Mouse (Mus musculus) liver, embryonic 16.5 days (tissue): ENCODE data around the gene Ngef. TPM values are rescaled to one million over a fixed set of nuclear protein-coding genes. Genes with fewer than 3 reads are reported as not detected.

Experiments
- ATAC-seq: fragments of 200-750 bp; cut with Nextera tagmentation; 2 replicates; pipeline ENCODE4 v1.8.0; 2017; ENCODE audit warnings: low read depth, mild to moderate bottlenecking, moderate number of reproducible peaks, moderate library complexity
- H3K27ac ChIP-seq: fragments of 300-500 bp; sonication (generic); 2 replicates; pipeline ENCODE4 v1.5.1; 2014; ENCODE audit warnings: mild to moderate bottlenecking, low read length
- H3K27me3 ChIP-seq: fragments of 300-500 bp; sonication (generic); 2 replicates; pipeline ENCODE4 v1.6.1; 2014; ENCODE audit warnings: low read depth, low read length, mixed read lengths; ENCODE audit not compliant: control insufficient read depth, insufficient read depth
- H3K36me3 ChIP-seq: fragments of 300-500 bp; sonication (generic); 2 replicates; pipeline ENCODE4 v1.6.1; 2014; ENCODE audit warnings: mild to moderate bottlenecking; ENCODE audit not compliant: control insufficient read depth, insufficient read depth
- H3K4me1 ChIP-seq: fragments of 300-500 bp; sonication (generic); 2 replicates; pipeline ENCODE4 v1.6.1; 2014; ENCODE audit warnings: low read depth, low read length, mixed read lengths; ENCODE audit not compliant: control insufficient read depth
- H3K4me2 ChIP-seq: fragments of 300-500 bp; sonication (generic); 2 replicates; pipeline ENCODE4 v1.6.1; 2014; ENCODE audit warnings: low read depth, low read length, mixed read lengths
- H3K4me3 ChIP-seq: fragments of 300-500 bp; sonication (generic); 2 replicates; pipeline ENCODE4 v1.5.1; 2014; ENCODE audit warnings: low read depth, mild to moderate bottlenecking, low read length
- H3K9ac ChIP-seq: fragments of 300-500 bp; sonication (generic); 2 replicates; pipeline ENCODE4 v1.6.1; 2014; ENCODE audit warnings: low read depth, low read length
- H3K9me3 ChIP-seq: fragments of 300-500 bp; sonication (generic); replicated peaks from 2 replicates; pipeline ENCODE4 v1.6.1; 2016; ENCODE audit warnings: low read length; ENCODE audit not compliant: control insufficient read depth
- WGBS: fragments of 180-500 bp; shearing (Covaris S2); extraction: QIAGEN DNeasy Blood & Tissue Kit; methylation state at CpG from one replicate; pipeline ENCODE4 v1.1.7; 2014; ENCODE audit not compliant: insufficient replicate concordance; 5-methylcytosine and 5-hydroxymethylcytosine counted together
- polyA plus RNA-seq: library from polyadenylated mRNA; unstranded; fragments of >200 nt; fragmentation: Nextera tagmentation; extraction: Ambion mirVana; gene quantifications from 2 replicates; pipeline ENCODE4 v1.2.1, GENCODE M21; 2015

Ngef gene
- 8.6 and 10.3 TPM in 2 replicates for polyA plus RNA-seq

GRCm38 (mm10) chr1:87573800-87574215 lies at the start of gene Ngef:
TSS of gene Ngef (minus strand) at chr1:87573870.
- Histone ChIP-seq H3K36me3 (no peaks in the 10 kb centered on the region), H3K27ac (peak within 1 kb of the TSS; percentile 83), H3K9me3 (no peaks in the 10 kb centered on the region), H3K4me3 (peak within 1 kb of the TSS; percentile 48), H3K27me3 (no peaks in the 10 kb centered on the region), H3K4me2 (peak within 1 kb of the TSS; percentile 24), H3K4me1 (no peaks in the 10 kb centered on the region), H3K9ac (peak within 1 kb of the TSS; percentile 29; the same call in 1 of the 2 replicates)
- ATAC-seq, result peak; percentile 96
- WGBS, result 51% methylated on average over 6 of the region's 6 CpGs

- 25% methylated on average over 3 of the region's 3 CpGs for WGBS
- Histone ChIP-seq H3K4me1 (peaks cover 62% of the 10 kb centered on the region), H3K4me2 (peak overlapping the region; percentile 68), H3K9me3 (no peaks in the 10 kb centered on the region), H3K27me3 (no peaks in the 10 kb centered on the region), H3K9ac (peak overlapping the region; percentile 26; the same call in 1 of the 2 replicates), H3K4me3 (peak overlapping the region; percentile 61), H3K36me3 (no peaks in the 10 kb centered on the region), H3K27ac (peak overlapping the region; percentile 85)
- no peak; the same call in 1 of the 2 replicates for ATAC-seq
Measured at GRCm38 (mm10) chr1:87621858-87622279, 48.2 kb upstream of the Ngef start.

GRCm38 (mm10) chr1:87621146-87621857 lies 47.6 kb upstream of the Ngef start:
- Histone ChIP-seq H3K9ac (peak overlapping the region; percentile 73), H3K27ac (peak overlapping the region; percentile 85)
- ATAC-seq, result no peak

GRCm38 (mm10) chr1:87620693-87621092 lies 47.0 kb upstream of the Ngef start:
- ATAC-seq, result peak; percentile 8; the same call in 1 of the 2 replicates
- H3K9ac ChIP-seq, result peak overlapping the region; percentile 73
- H3K36me3 ChIP-seq, result no peaks in the 10 kb centered on the region
- H3K4me3 ChIP-seq, result peak overlapping the region; percentile 61
- no peaks in the 10 kb centered on the region for H3K9me3 ChIP-seq
- peak overlapping the region; percentile 85 for H3K27ac ChIP-seq
- WGBS, result 20% methylated on average over 6 of the region's 6 CpGs
- H3K4me1 ChIP-seq, result peaks cover 51% of the 10 kb centered on the region
- H3K27me3 ChIP-seq, result no peaks in the 10 kb centered on the region
- peak overlapping the region; percentile 68 for H3K4me2 ChIP-seq

More at GRCm38 (mm10) chr1:87621146-87621857, 47.6 kb upstream of the Ngef start:
- Histone ChIP-seq H3K36me3 (no peaks in the 10 kb centered on the region), H3K4me1 (peaks cover 56% of the 10 kb centered on the region), H3K9me3 (no peaks in the 10 kb centered on the region), H3K27me3 (no peaks in the 10 kb centered on the region), H3K4me3 (peak overlapping the region; percentile 61), H3K4me2 (peak overlapping the region; percentile 68)
- WGBS, result 21% methylated on average over 9 of the region's 9 CpGs

- WGBS, result 18% methylated on average over 12 of the region's 12 CpGs
- peak within 1 kb of the TSS; percentile 85 for H3K27ac ChIP-seq
- no peaks in the 10 kb centered on the region for H3K36me3 ChIP-seq
- peak within 1 kb of the TSS; percentile 68 for H3K4me2 ChIP-seq
- H3K4me1 ChIP-seq, result peaks cover 49% of the 10 kb centered on the region
- peak within 1 kb of the TSS; percentile 61 for H3K4me3 ChIP-seq
- peak; percentile 59 for ATAC-seq
- peak within 1 kb of the TSS; percentile 73 for H3K9ac ChIP-seq
- H3K27me3 ChIP-seq, result no peaks in the 10 kb centered on the region
- H3K9me3 ChIP-seq, result no peaks in the 10 kb centered on the region
Measured at GRCm38 (mm10) chr1:87620211-87620668, 46.6 kb upstream of the Ngef start, which contains the start of gene Inpp5d. TSS of gene Inpp5d (plus strand) at chr1:87620312.

- H3K36me3 ChIP-seq, result no peaks in the 10 kb centered on the region
- no peak for ATAC-seq
- H3K4me3 ChIP-seq, result no peak overlapping the region
- no peak overlapping the region for H3K4me2 ChIP-seq
- H3K4me1 ChIP-seq, result no peaks in the 10 kb centered on the region; the same call in 1 of the 2 replicates
- WGBS, result 82% methylated on average over 2 of the region's 2 CpGs
- no peaks in the 10 kb centered on the region for H3K9me3 ChIP-seq
- H3K27me3 ChIP-seq, result no peaks in the 10 kb centered on the region
- no peak overlapping the region for H3K9ac ChIP-seq
- H3K27ac ChIP-seq, result no peak overlapping the region
Measured at GRCm38 (mm10) chr1:87614576-87615295, 41.1 kb upstream of the Ngef start.

- H3K4me2 ChIP-seq, result no peak overlapping the region
- H3K9me3 ChIP-seq, result no peaks in the 10 kb centered on the region
- H3K9ac ChIP-seq, result no peak overlapping the region
- ATAC-seq, result peak; percentile 74
- no peak overlapping the region for H3K4me3 ChIP-seq
- no peaks in the 10 kb centered on the region for H3K27me3 ChIP-seq
- H3K36me3 ChIP-seq, result no peaks in the 10 kb centered on the region
- H3K4me1 ChIP-seq, result no peaks in the 10 kb centered on the region; the same call in 1 of the 2 replicates
- no peak overlapping the region for H3K27ac ChIP-seq
- 28% methylated on average over 7 of the region's 7 CpGs for WGBS
Measured at GRCm38 (mm10) chr1:87608416-87609046, 34.9 kb upstream of the Ngef start.

- Histone ChIP-seq H3K4me1 (no peaks in the 10 kb centered on the region; the same call in 1 of the 2 replicates), H3K27ac (no peak overlapping the region), H3K27me3 (no peaks in the 10 kb centered on the region), H3K9me3 (no peaks in the 10 kb centered on the region), H3K9ac (no peak overlapping the region), H3K4me3 (no peak overlapping the region), H3K36me3 (no peaks in the 10 kb centered on the region), H3K4me2 (no peak overlapping the region)
- no peak for ATAC-seq
- whole genome bisulfite sequencing, result 37% methylated on average over 21 of the region's 21 CpGs
Measured at GRCm38 (mm10) chr1:87607385-87608091, 33.9 kb upstream of the Ngef start.
